Mouse (Mus musculus) MEL (cell line): ENCODE measurements around the gene Lhfp. TPM values are rescaled to one million over a fixed set of nuclear protein-coding genes. Genes with fewer than 3 reads are reported as not detected.

Source experiments
- DNase-seq: peaks from one replicate; pipeline ENCODE4 v3.0.0; 2011; ENCODE audit warnings: low read depth, low spot score
- H3K27ac ChIP-seq: 2 replicates; pipeline ENCODE4 v1.5.1; 2012; ENCODE audit warnings: low read depth, mild to moderate bottlenecking, control low read depth, low read length, moderate library complexity; ENCODE audit not compliant: control insufficient read depth
- H3K27me3 ChIP-seq, 2 experiments: fragments of 150-350 bp in 1 of 2; sonication (generic) in 1 of 2; 2 replicates each; pipeline ENCODE4 v1.6.1; 2012; ENCODE audit warnings: low read length in 2 of 2, mild to moderate bottlenecking in 2 of 2, improper control_type of control experiment in 1 of 2, moderate library complexity in 1 of 2; ENCODE audit not compliant: insufficient read depth in 2 of 2, control insufficient read depth in 1 of 2
- H3K36me3 ChIP-seq, 2 experiments: 2 replicates each; pipeline ENCODE4 v1.6.1; 2012 to 2014; ENCODE audit warnings: low read length in 2 of 2, improper control_type of control experiment in 1 of 2, inconsistent platforms in 1 of 2, mild to moderate bottlenecking in 1 of 2; ENCODE audit not compliant: insufficient read depth in 2 of 2, control insufficient read depth in 1 of 2
- H3K4me1 ChIP-seq, 2 experiments: fragments of 150-350 bp in 1 of 2; sonication (generic) in 1 of 2; 2 replicates each; pipeline ENCODE4 v1.6.1; 2012; ENCODE audit warnings: low read length in 2 of 2, improper control_type of control experiment in 1 of 2, mild to moderate bottlenecking in 1 of 2; ENCODE audit not compliant: insufficient read depth in 2 of 2, control insufficient read depth in 1 of 2
- H3K4me3 ChIP-seq, 2 experiments: fragments of 150-350 bp in 1 of 2; sonication (generic) in 1 of 2; 2 replicates each; pipeline ENCODE4 v1.5.1; 2012; ENCODE audit warnings: low read depth in 2 of 2, low read length in 2 of 2, mild to moderate bottlenecking in 2 of 2, moderate library complexity in 2 of 2, control low read depth in 1 of 2, improper control_type of control experiment in 1 of 2; ENCODE audit not compliant: control insufficient read depth in 1 of 2, insufficient read depth in 1 of 2
- H3K79me2 ChIP-seq: 2 replicates; pipeline ENCODE4 v1.6.1; 2012; ENCODE audit warnings: mild to moderate bottlenecking, low read length, moderate library complexity; ENCODE audit not compliant: control insufficient read depth, poor library complexity, insufficient read depth
- H3K9ac ChIP-seq: 2 replicates; pipeline ENCODE4 v1.6.1; 2012; ENCODE audit warnings: low read depth, mild to moderate bottlenecking, control low read depth, low read length, moderate library complexity; ENCODE audit not compliant: control insufficient read depth, poor library complexity, severe bottlenecking
- H3K9me3 ChIP-seq: fragments of 150-350 bp; sonication (generic); replicated peaks from 2 replicates; pipeline ENCODE4 v1.6.1; 2012; ENCODE audit warnings: mild to moderate bottlenecking, low read length, improper control_type of control experiment, moderate library complexity; ENCODE audit not compliant: insufficient read depth
- CHD2 ChIP-seq: IDR thresholded peaks from 2 replicates; pipeline ENCODE4 v1.6.1; 2011; ENCODE audit warnings: low read length, improper control_type of control experiment
- CTCF ChIP-seq, 3 experiments: IDR thresholded peaks in 2 of 3; conservative IDR thresholded peaks in 1 of 3; 2 replicates each; pipeline ENCODE4 v1.5.1; 2011 to 2012; ENCODE audit warnings: low read length in 3 of 3, low read depth in 2 of 3, mild to moderate bottlenecking in 2 of 3, improper control_type of control experiment in 1 of 3, inconsistent platforms in 1 of 3, mixed read lengths in 1 of 3, moderate library complexity in 1 of 3; ENCODE audit not compliant: control insufficient read depth in 1 of 3, insufficient read depth in 1 of 3, poor library complexity in 1 of 3, severe bottlenecking in 1 of 3
- EP300 ChIP-seq, 2 experiments: IDR thresholded peaks; 2 replicates each; pipeline ENCODE4 v1.6.1; 2011; ENCODE audit warnings: improper control_type of control experiment in 2 of 2, low read length in 2 of 2, low read depth in 1 of 2, mild to moderate bottlenecking in 1 of 2
- ETS1 ChIP-seq: IDR thresholded peaks from 2 replicates; pipeline ENCODE4 v1.6.1; 2012; ENCODE audit warnings: low read depth, mild to moderate bottlenecking, inconsistent platforms, low read length, improper control_type of control experiment, moderate library complexity
- GABPA ChIP-seq: IDR thresholded peaks from 2 replicates; pipeline ENCODE4 v1.6.1; 2012; ENCODE audit warnings: low read depth, mild to moderate bottlenecking, inconsistent platforms, low read length, improper control_type of control experiment, moderate library complexity
- HCFC1 ChIP-seq: IDR thresholded peaks from 2 replicates; pipeline ENCODE4 v1.6.1; 2012; ENCODE audit warnings: low read depth, mild to moderate bottlenecking, inconsistent platforms, low read length, improper control_type of control experiment, moderate library complexity
- JUND ChIP-seq: IDR thresholded peaks from 2 replicates; pipeline ENCODE4 v1.6.1; 2011; ENCODE audit warnings: low read depth, mild to moderate bottlenecking, improper control_type of control experiment, low read length
- KAT2A ChIP-seq: conservative IDR thresholded peaks from 2 replicates; pipeline ENCODE4 v1.6.1; 2012; ENCODE audit warnings: low read depth, low read length, improper control_type of control experiment, inconsistent platforms
- MAFK ChIP-seq: IDR thresholded peaks from 2 replicates; pipeline ENCODE4 v1.6.1; 2011; ENCODE audit warnings: low read depth, mild to moderate bottlenecking, low read length, improper control_type of control experiment, borderline replicate concordance
- MAX ChIP-seq: IDR thresholded peaks from 2 replicates; pipeline ENCODE4 v1.6.1; 2011; ENCODE audit warnings: low read length, improper control_type of control experiment
- MAZ ChIP-seq: IDR thresholded peaks from 2 replicates; pipeline ENCODE4 v1.6.1; 2012; ENCODE audit warnings: low read depth, mild to moderate bottlenecking, inconsistent platforms, low read length, improper control_type of control experiment
- NELFE ChIP-seq: IDR thresholded peaks from 2 replicates; pipeline ENCODE4 v1.6.1; 2011; ENCODE audit warnings: low read depth, low read length, improper control_type of control experiment
- NRF1 ChIP-seq: IDR thresholded peaks from 2 replicates; pipeline ENCODE4 v1.6.1; 2014; ENCODE audit warnings: low read depth, mild to moderate bottlenecking, inconsistent platforms, low read length, improper control_type of control experiment, moderate library complexity; ENCODE audit not compliant: poor library complexity, insufficient read depth, severe bottlenecking
- POLR2A ChIP-seq, 2 experiments: IDR thresholded peaks; 2 replicates each; pipeline ENCODE4 v1.6.1; 2011 to 2012; ENCODE audit warnings: low read length in 2 of 2, mild to moderate bottlenecking in 2 of 2, control low read depth in 1 of 2, improper control_type of control experiment in 1 of 2, low read depth in 1 of 2, moderate library complexity in 1 of 2; ENCODE audit not compliant: control insufficient read depth in 1 of 2, insufficient read depth in 1 of 2, poor library complexity in 1 of 2
- POLR2AphosphoS2 ChIP-seq: IDR thresholded peaks from 2 replicates; pipeline ENCODE4 v1.6.1; 2011; ENCODE audit warnings: low read length, improper control_type of control experiment
- POLR2AphosphoS5 ChIP-seq: IDR thresholded peaks from 2 replicates; pipeline ENCODE4 v1.6.1; 2012; ENCODE audit warnings: low read depth, borderline replicate concordance, mild to moderate bottlenecking, inconsistent platforms, low read length, moderate library complexity, mixed read lengths
- RAD21 ChIP-seq: IDR thresholded peaks from 2 replicates; pipeline ENCODE4 v1.6.1; 2011; ENCODE audit warnings: mild to moderate bottlenecking, low read depth, low read length, improper control_type of control experiment
- RCOR1 ChIP-seq: IDR thresholded peaks from 2 replicates; pipeline ENCODE4 v1.6.1; 2012; ENCODE audit warnings: low read depth, mild to moderate bottlenecking, inconsistent platforms, low read length, improper control_type of control experiment
- SIN3A ChIP-seq: IDR thresholded peaks from 2 replicates; pipeline ENCODE4 v1.6.1; 2012; ENCODE audit warnings: low read length, improper control_type of control experiment, inconsistent platforms
- SMC3 ChIP-seq: IDR thresholded peaks from 2 replicates; pipeline ENCODE4 v1.6.1; 2011; ENCODE audit warnings: low read depth, low read length, improper control_type of control experiment
- TAL1 ChIP-seq: IDR thresholded peaks from 2 replicates; pipeline ENCODE4 v1.6.1; 2012; ENCODE audit warnings: mild to moderate bottlenecking, inconsistent platforms, low read length, moderate library complexity, mixed read lengths
- TBP ChIP-seq: IDR thresholded peaks from 2 replicates; pipeline ENCODE4 v1.8.0; 2011; ENCODE audit warnings: low read depth, low read length, improper control_type of control experiment
- TCF12 ChIP-seq: IDR thresholded peaks from 2 replicates; pipeline ENCODE4 v1.6.1; 2014; ENCODE audit warnings: low read depth, mild to moderate bottlenecking, inconsistent platforms, low read length, improper control_type of control experiment, moderate library complexity
- UBTF ChIP-seq: IDR thresholded peaks from 2 replicates; pipeline ENCODE4 v1.6.1; 2012; ENCODE audit warnings: low read depth, mild to moderate bottlenecking, inconsistent platforms, low read length, improper control_type of control experiment, moderate library complexity, borderline replicate concordance; ENCODE audit not compliant: insufficient read depth
- USF1 ChIP-seq: IDR thresholded peaks from 2 replicates; pipeline ENCODE4 v1.6.1; 2014; ENCODE audit warnings: low read depth, mild to moderate bottlenecking, inconsistent platforms, low read length, improper control_type of control experiment, moderate library complexity
- USF2 ChIP-seq, 2 experiments: IDR thresholded peaks; 2 replicates each; pipeline ENCODE4 v1.6.1; 2011 to 2012; ENCODE audit warnings: improper control_type of control experiment in 2 of 2, low read length in 2 of 2, borderline replicate concordance in 1 of 2, inconsistent platforms in 1 of 2, low read depth in 1 of 2, mild to moderate bottlenecking in 1 of 2; ENCODE audit not compliant: insufficient read depth in 1 of 2
- ZC3H11A ChIP-seq: IDR thresholded peaks from 2 replicates; pipeline ENCODE4 v1.6.1; 2012; ENCODE audit warnings: low read depth, mild to moderate bottlenecking, inconsistent platforms, low read length, improper control_type of control experiment
- ZKSCAN1 ChIP-seq: IDR thresholded peaks from 2 replicates; pipeline ENCODE4 v1.6.1; 2012; ENCODE audit warnings: low read depth, mild to moderate bottlenecking, inconsistent platforms, low read length, improper control_type of control experiment, moderate library complexity
- ZMIZ1 ChIP-seq: IDR thresholded peaks from 2 replicates; pipeline ENCODE4 v1.6.1; 2012; ENCODE audit warnings: low read depth, mild to moderate bottlenecking, inconsistent platforms, low read length, improper control_type of control experiment, moderate library complexity
- ZNF384 ChIP-seq: IDR thresholded peaks from 2 replicates; pipeline ENCODE4 v1.6.1; 2012; ENCODE audit warnings: low read depth, mild to moderate bottlenecking, inconsistent platforms, low read length, improper control_type of control experiment
- polyA plus RNA-seq, 2 experiments: library from polyadenylated mRNA; stranded (reverse) in 1 of 2; unstranded in 1 of 2; fragments of >175 nt in 1 of 2; fragments of >200 nt in 1 of 2; gene quantifications; 2 replicates each; pipeline versions ENCODE4 v1.2.1 to v1.2.4; 2012; ENCODE audit warnings: low replicate concordance in 2 of 2, low read depth in 1 of 2; ENCODE audit not compliant: insufficient read length in 2 of 2, insufficient read depth in 1 of 2, missing spikeins in 1 of 2
- total RNA-seq: library from RNA; depleted of rRNA; stranded (reverse); fragments of 300-350 nt; gene quantifications from 2 replicates; pipeline ENCODE4 v1.2.3, GENCODE M21; 2012

Lhfp gene
- total and polyA plus RNA-seq, 3 experiments = not detected

DNA sequence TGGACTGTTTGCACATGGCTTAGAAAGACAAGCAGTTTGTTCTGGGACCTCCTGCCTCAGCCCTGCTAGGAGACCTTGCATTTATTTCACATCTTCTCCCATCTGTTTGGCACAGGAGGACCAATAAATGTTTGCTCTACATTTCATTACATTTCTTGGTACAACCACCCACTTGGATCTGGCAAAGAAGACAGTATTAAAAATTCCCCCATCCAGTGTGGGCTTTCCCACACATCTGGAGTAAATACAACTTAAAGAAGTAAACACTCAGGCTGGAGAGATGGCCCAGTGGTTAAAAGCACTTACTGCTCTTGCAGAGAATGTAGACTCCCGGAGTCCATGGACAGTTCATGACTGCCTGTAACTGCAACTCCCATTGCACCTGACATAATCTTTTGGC, 250.6 kb downstream of the Lhfp start:
- no peaks in the 10 kb centered on the region for H3K36me3 ChIP-seq
- H3K9ac ChIP-seq = no peak overlapping the region
- no peaks in the 10 kb centered on the region for H3K9me3 ChIP-seq
- no peak overlapping the region for H3K27ac ChIP-seq
- TF ChIP-seq HCFC1 (no peak), TAL1 (no peak), MAFK (no peak), RCOR1 (no peak), POLR2AphosphoS5 (no peak), KAT2A (no peak), UBTF (no peak), TCF12 (no peak), ZMIZ1 (no peak), POLR2A (IDR thresholded peaks at IDR 0.05; ENCODE audit: control insufficient read depth in 1 of 2, insufficient read depth in 1 of 2, low read depth in 1 of 2, low read length in 2 of 2, poor library complexity in 1 of 2) (no peak), USF2 (IDR thresholded peaks at IDR 0.05; ENCODE audit: borderline replicate concordance in 1 of 2, insufficient read depth in 1 of 2, low read depth in 1 of 2, low read length in 2 of 2) (no peak), CHD2 (no peak), ZNF384 (no peak), MAX (no peak), POLR2AphosphoS2 (no peak), USF1 (no peak), ZKSCAN1 (no peak), SIN3A (no peak), RAD21 (no peak)
- no peaks in the 10 kb centered on the region for H3K4me1 ChIP-seq
- no peaks in the 10 kb centered on the region for H3K27me3 ChIP-seq
- no peak for DNase-seq
- no peaks in the 10 kb centered on the region for H3K79me2 ChIP-seq
- H3K4me3 ChIP-seq = no peak overlapping the region

DNA sequence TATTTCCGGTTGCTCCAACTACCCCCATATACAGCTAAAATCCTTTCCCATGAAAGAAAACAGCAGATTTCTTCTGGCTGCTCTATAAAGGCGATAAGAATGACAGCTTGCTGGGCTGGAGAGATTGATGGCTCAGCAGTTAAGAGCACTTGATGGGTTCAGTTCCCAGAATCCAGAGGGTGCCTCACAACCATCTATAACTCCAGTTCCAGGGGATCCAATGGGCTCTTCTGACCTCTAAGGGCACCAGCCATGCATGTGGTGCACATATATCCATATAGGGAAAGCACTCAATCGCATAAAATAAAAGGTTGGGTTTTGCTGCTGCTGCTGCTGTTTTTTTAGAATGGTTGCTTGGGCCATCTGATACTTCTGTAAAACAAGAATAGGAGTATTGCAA, 251.1 kb downstream of the Lhfp start:
- TF ChIP-seq MAFK (no peak), NRF1 (no peak), SMC3 (no peak), NELFE (no peak), EP300 (IDR thresholded peaks at IDR 0.05; ENCODE audit: low read depth in 1 of 2, low read length in 2 of 2) (no peak), HCFC1 (no peak), ETS1 (no peak), TAL1 (no peak), TBP (no peak), ZC3H11A (no peak), POLR2A (IDR thresholded peaks at IDR 0.05; ENCODE audit: control insufficient read depth in 1 of 2, insufficient read depth in 1 of 2, low read depth in 1 of 2, low read length in 2 of 2, poor library complexity in 1 of 2) (no peak), POLR2AphosphoS5 (no peak), ZMIZ1 (no peak), POLR2AphosphoS2 (no peak), CTCF (IDR thresholded peaks at IDR 0.05 in 2 of 3, conservative IDR thresholded peaks at IDR 0.05 in 1 of 3; ENCODE audit: control insufficient read depth in 1 of 3, insufficient read depth in 1 of 3, low read depth in 2 of 3, low read length in 3 of 3, poor library complexity in 1 of 3, severe bottlenecking in 1 of 3) (no peak), MAZ (no peak), JUND (no peak), RAD21 (no peak), GABPA (no peak)
- no peak overlapping the region for H3K27ac ChIP-seq

More for the DNA sequence above, 251.1 kb downstream of the Lhfp start:
- H3K9me3 ChIP-seq = no peaks in the 10 kb centered on the region
- H3K4me1 ChIP-seq = no peaks in the 10 kb centered on the region
- H3K36me3 ChIP-seq = no peaks in the 10 kb centered on the region
- no peak for DNase-seq
- no peaks in the 10 kb centered on the region for H3K27me3 ChIP-seq
- H3K79me2 ChIP-seq = no peaks in the 10 kb centered on the region
- no peak overlapping the region for H3K9ac ChIP-seq
- no peak overlapping the region for H3K4me3 ChIP-seq
